Mouse (Mus musculus) cortical plate, adult 2 months (tissue): ENCODE measurements around the gene Rasgef1a. TPM values are rescaled to one million over a fixed set of nuclear protein-coding genes. Genes with fewer than 3 reads are reported as not detected.

Experiments used
- H3K27ac ChIP-seq: fragments of 200-500 bp; 2 replicates; pipeline ENCODE4 v1.5.1; 2012; ENCODE audit warnings: low read length, control low read depth, inconsistent platforms; ENCODE audit not compliant: insufficient read depth
- H3K4me1 ChIP-seq: fragments of 200-500 bp; 2 replicates; pipeline ENCODE4 v1.6.1; 2011; ENCODE audit warnings: low read length; ENCODE audit not compliant: control insufficient read depth, insufficient read depth
- H3K4me3 ChIP-seq: fragments of 200-500 bp; 2 replicates; pipeline ENCODE4 v1.5.1; 2011; ENCODE audit warnings: mild to moderate bottlenecking, low read length, control low read depth; ENCODE audit not compliant: insufficient read depth
- CTCF ChIP-seq: fragments of 200-500 bp; IDR thresholded peaks from 2 replicates; pipeline ENCODE4 v1.5.1; 2011; ENCODE audit warnings: mild to moderate bottlenecking, control low read depth, low read length; ENCODE audit not compliant: insufficient read depth; ENCODE audit errors: extremely low read depth
- POLR2A ChIP-seq: fragments of 200-500 bp; IDR thresholded peaks from 2 replicates; pipeline ENCODE4 v1.6.1; 2011; ENCODE audit warnings: mild to moderate bottlenecking, low read length, control low read depth; ENCODE audit not compliant: insufficient read depth; ENCODE audit errors: extremely low read depth
- polyA plus RNA-seq: library from polyadenylated mRNA; depleted of rRNA; stranded (reverse); fragments of >200 nt; gene quantifications from 2 replicates; pipeline ENCODE4 v1.2.3, GENCODE M21; 2012; rRNA removed

Gene Rasgef1a
- polyA plus RNA-seq: 160 and 164 TPM in 2 replicates

- peak within 1 kb of the TSS; percentile 88 for H3K27ac ChIP-seq
- TF ChIP-seq POLR2A: 0 out of 2 replicates have a peak, but pooled peaks have one; percentile 8
- TF ChIP-seq CTCF: no peak
- peaks cover 12% of the 10 kb centered on the region for H3K4me1 ChIP-seq
- peak within 1 kb of the TSS; percentile 97 for H3K4me3 ChIP-seq
Measured at GRCm38 (mm10) chr6:118010756-118011615, at the start of gene Rasgef1a. Gene Rasgef1a (plus strand): TSS chr6:118011438.

DNA sequence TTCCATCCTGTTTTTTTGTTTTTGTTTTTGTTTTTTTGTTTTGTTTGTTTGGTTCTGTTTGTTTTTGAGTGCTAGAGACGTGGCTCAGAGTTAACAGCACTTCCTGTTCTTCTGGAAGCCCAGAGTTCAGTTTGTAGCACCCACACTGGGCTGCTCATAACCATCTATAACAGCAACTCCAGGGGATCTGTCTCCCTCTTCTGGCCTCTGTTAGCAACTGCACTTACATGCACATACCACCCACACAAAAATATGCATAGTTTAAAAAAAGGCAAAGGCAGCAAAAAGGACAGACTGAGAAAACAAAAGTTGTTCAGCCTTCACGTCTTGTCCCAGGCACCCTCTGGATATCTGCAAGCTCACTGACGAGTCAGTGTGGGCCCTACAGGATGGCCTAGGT is 48.0 kb upstream of the Rasgef1a start:
- no peak for TF ChIP-seq POLR2A
- no peak for TF ChIP-seq CTCF
- Histone ChIP-seq H3K4me1 (no peaks in the 10 kb centered on the region), H3K27ac (no peak overlapping the region), H3K4me3 (no peak overlapping the region)

DNA sequence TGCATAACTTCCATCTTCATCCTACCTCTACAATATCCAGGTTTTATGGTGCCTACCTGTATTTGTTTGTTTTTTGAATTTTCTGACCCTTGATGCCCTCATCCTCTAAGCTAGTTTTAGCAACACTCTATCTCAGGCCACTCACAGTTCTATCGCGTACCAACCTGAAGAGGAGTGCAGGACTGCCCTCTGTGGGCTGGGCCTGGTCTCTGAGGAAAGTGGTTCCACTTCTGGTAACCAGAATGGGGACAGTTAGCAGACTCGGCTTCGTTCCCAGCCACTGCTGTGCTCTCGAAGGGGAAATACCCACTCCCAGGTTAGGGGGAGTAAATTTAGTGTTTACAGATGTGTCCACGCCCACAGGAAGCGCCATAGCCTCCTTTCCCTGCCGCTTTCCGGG is 44.5 kb upstream of the Rasgef1a start:
- Histone ChIP-seq H3K27ac (no peak overlapping the region), H3K4me3 (no peak overlapping the region), H3K4me1 (no peaks in the 10 kb centered on the region)
- TF ChIP-seq CTCF (no peak), POLR2A (no peak)

DNA sequence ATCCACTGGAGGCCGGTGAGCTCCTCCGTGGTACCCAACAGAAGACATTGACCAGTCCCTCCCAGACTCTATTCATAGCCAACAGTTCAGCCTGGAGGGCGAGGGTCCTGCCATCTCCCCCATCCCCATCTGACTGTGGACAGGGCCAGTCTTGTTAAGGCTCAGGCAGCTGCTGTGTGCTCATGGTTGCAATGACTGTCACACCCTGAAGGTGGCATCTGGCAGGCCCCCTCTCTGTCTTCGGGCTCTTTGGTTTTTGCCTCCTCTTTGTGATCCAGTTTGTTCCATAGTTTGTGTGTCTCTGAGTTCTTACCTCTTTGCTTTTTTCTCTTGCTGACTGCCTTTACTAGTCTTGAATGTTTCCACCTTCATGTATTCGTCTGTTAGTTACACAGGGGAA is 24.1 kb upstream of the Rasgef1a start:
- no peak overlapping the region for H3K27ac ChIP-seq
- H3K4me3 ChIP-seq: no peak overlapping the region
- H3K4me1 ChIP-seq: peaks cover 3% of the 10 kb centered on the region; the same call in 1 of the 2 replicates
- no peak for TF ChIP-seq POLR2A
- TF ChIP-seq CTCF: no peak

- Histone ChIP-seq H3K4me3 (no peak overlapping the region), H3K4me1 (peaks cover 3% of the 10 kb centered on the region; the same call in 1 of the 2 replicates), H3K27ac (no peak overlapping the region)
- TF ChIP-seq CTCF (no peak), POLR2A (no peak)
Measured at GRCm38 (mm10) chr6:117989209-117989608, 22.0 kb upstream of the Rasgef1a start.

- Histone ChIP-seq H3K4me1 (peaks cover 3% of the 10 kb centered on the region; the same call in 1 of the 2 replicates), H3K27ac (no peak overlapping the region), H3K4me3 (no peak overlapping the region)
- TF ChIP-seq CTCF (no peak), POLR2A (no peak)
Measured at GRCm38 (mm10) chr6:117990649-117991048, 20.6 kb upstream of the Rasgef1a start.

- Histone ChIP-seq H3K27ac (no peak overlapping the region), H3K4me3 (no peak overlapping the region), H3K4me1 (peaks cover 3% of the 10 kb centered on the region; the same call in 1 of the 2 replicates)
- TF ChIP-seq POLR2A (no peak), CTCF (no peak)
Measured at GRCm38 (mm10) chr6:117991297-117991696, 19.9 kb upstream of the Rasgef1a start.

GRCm38 (mm10) chr6:117991928-117992327 is 19.3 kb upstream of the Rasgef1a start:
- Histone ChIP-seq H3K4me1 (peaks cover 3% of the 10 kb centered on the region; the same call in 1 of the 2 replicates), H3K4me3 (no peak overlapping the region), H3K27ac (no peak overlapping the region)
- no peak for TF ChIP-seq POLR2A
- no peak for TF ChIP-seq CTCF

GRCm38 (mm10) chr6:117995168-117995567 is 16.1 kb upstream of the Rasgef1a start:
- Histone ChIP-seq H3K27ac (no peak overlapping the region), H3K4me1 (peaks cover 3% of the 10 kb centered on the region; the same call in 1 of the 2 replicates)
- TF ChIP-seq POLR2A: no peak
- no peak for TF ChIP-seq CTCF

GRCm38 (mm10) chr6:118001272-118001671 is 10.0 kb upstream of the Rasgef1a start:
- no peak overlapping the region for H3K4me3 ChIP-seq
- H3K27ac ChIP-seq: no peak overlapping the region
- TF ChIP-seq CTCF: no peak
- TF ChIP-seq POLR2A: no peak
- no peaks in the 10 kb centered on the region for H3K4me1 ChIP-seq

More at GRCm38 (mm10) chr6:117995168-117995567, 16.1 kb upstream of the Rasgef1a start:
- no peak overlapping the region for H3K4me3 ChIP-seq
